Comparison of ENCODE assay signal across 8 mouse cellular contexts in the genomic region with DNA sequence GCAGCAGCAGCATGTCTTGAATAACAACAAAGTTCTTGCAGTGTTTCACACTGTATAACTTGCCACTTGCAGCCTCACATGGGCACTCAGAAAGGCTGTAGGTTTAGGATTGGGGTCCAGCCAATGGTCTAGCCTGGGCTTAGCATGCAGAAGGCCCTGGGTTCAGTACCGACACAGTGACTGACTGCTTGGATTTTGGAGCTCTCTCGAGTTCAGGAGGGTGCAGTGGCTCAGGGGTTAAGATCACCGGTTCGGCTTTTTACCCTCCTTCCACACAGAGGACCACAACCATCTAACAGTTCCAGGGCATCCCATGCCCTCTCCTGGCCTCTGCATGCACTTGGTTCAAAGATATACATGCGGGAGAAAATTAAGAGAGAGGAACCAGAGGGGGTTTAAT. TPM values are rescaled to one million over a fixed set of nuclear protein-coding genes. Genes with fewer than 3 reads are reported as not detected.
DNase-seq lines count a peak whose midpoint lies in the region; ATAC-seq and TF ChIP-seq lines count a peak whose summit lies in the region.

No protein-coding gene starts in this region.

- no peak overlapping the region for H3K27ac ChIP-seq in testis, adult 2 months (ENCODE audit: control insufficient read depth, insufficient read depth, low read depth, low read length)
- H3K27ac ChIP-seq in liver, embryonic 11.5 days (ENCODE audit: low read depth, low read length): peak overlapping the region; percentile 98

- peak overlapping the region; percentile 83; the same call in 1 of the 2 replicates for H3K4me3 ChIP-seq in testis, adult 2 months (ENCODE audit: control insufficient read depth, low read depth, low read length)
- peak overlapping the region; percentile 90 for H3K4me3 ChIP-seq in liver, embryonic 11.5 days (ENCODE audit: low read depth, low read length)

- no peaks in the 10 kb centered on the region for H3K27me3 ChIP-seq in testis, adult 2 months (ENCODE audit: control insufficient read depth, insufficient read depth, low read length)
- no peaks in the 10 kb centered on the region for H3K27me3 ChIP-seq in liver, embryonic 11.5 days (replicated peaks; ENCODE audit: control insufficient read depth, insufficient read depth, low read length)

- no peak for TF ChIP-seq CTCF in testis, adult 2 months (IDR thresholded peaks at IDR 0.05; ENCODE audit: control insufficient read depth, insufficient read depth, insufficient replicate concordance, low read depth, low read length)

- H3K36me3 ChIP-seq in testis, adult 2 months (ENCODE audit: control insufficient read depth, insufficient read depth, low read length): no peaks in the 10 kb centered on the region
- H3K36me3 ChIP-seq in liver, embryonic 11.5 days (ENCODE audit: control insufficient read depth, insufficient read depth, low read length): no peaks in the 10 kb centered on the region

- peaks cover 13% of the 10 kb centered on the region for H3K4me1 ChIP-seq in testis, adult 2 months (ENCODE audit: control insufficient read depth, insufficient read depth, low read length)
- H3K4me1 ChIP-seq in liver, embryonic 11.5 days (replicated peaks; ENCODE audit: control insufficient read depth, insufficient read depth, low read length): peaks cover 11% of the 10 kb centered on the region

- peak overlapping the region; percentile 78 for H3K4me2 ChIP-seq in liver, embryonic 11.5 days

- TF ChIP-seq POLR2A in testis, adult 2 months (IDR thresholded peaks at IDR 0.05; ENCODE audit: control insufficient read depth, low read depth, low read length): no peak

- intact Hi-C loops in left cerebral cortex, postnatal 14 days (cut with DNase I): no loop called here

- H3K9me3 ChIP-seq in liver, embryonic 11.5 days (ENCODE audit: control insufficient read depth, low read length): no peaks in the 10 kb centered on the region

- WGBS in liver, embryonic 11.5 days: 23% methylated on average over 5 of the region's 5 CpGs

- peak; percentile 7 for DNase-seq in adrenal gland, postnatal 14 days
- DNase-seq in adrenal gland, postnatal 4 days (ENCODE audit: low spot score in 2 of 2): no peak
- DNase-seq in testis, postnatal 14 days (ENCODE audit: low spot score): no peak
- DNase-seq in liver, embryonic 11.5 days (ENCODE audit: low spot score): no peak
- DNase-seq in thymus, postnatal 4 days: peak; percentile 49
- no peak for DNase-seq in left cerebral cortex, postnatal 14 days (ENCODE audit: low spot score in 2 of 2)
- DNase-seq in layer of hippocampus, postnatal 10 days (ENCODE audit: low spot score in 2 of 2): no peak

- H3K9ac ChIP-seq in liver, embryonic 11.5 days (ENCODE audit: low read depth, low read length): peak overlapping the region; percentile 98

- no peak for ATAC-seq in liver, embryonic 11.5 days (replicated peaks; ENCODE audit: low FRiP score)

RNA-seq across cellular contexts. Expression of gene Pgls, which starts 1.0 kb away (rescaled TPM):
- 212 and 250 TPM in 2 replicates for total RNA-seq in adrenal gland, postnatal 14 days (2021)
- 100 to 1,000 TPM; 136 to 144 TPM for total RNA-seq in adrenal gland, postnatal 4 days (2021)
- polyA plus RNA-seq in testis, adult 2 months (2012; rRNA removed): 88.4 and 93.6 TPM in 2 replicates
- 200 TPM in 2 replicates for polyA plus RNA-seq in liver, embryonic 11.5 days (2014; fragmentation: Nextera tagmentation; extraction: Ambion mirVana)
- 10 to 100 TPM; 54.4 to 55.4 TPM for total RNA-seq in left cerebral cortex, postnatal 14 days (2021)
- 10 to 100 TPM; 75.1 to 81.0 TPM for total RNA-seq in layer of hippocampus, postnatal 10 days (2021)

RNA-seq across cellular contexts. Expression of gene Fam129c, which starts 6.4 kb away (rescaled TPM):
- 2.6 and 6.2 TPM in 2 replicates for total RNA-seq in adrenal gland, postnatal 14 days (2021)
- 1 to 10 TPM; 3.4 to 4.3 TPM for total RNA-seq in adrenal gland, postnatal 4 days (2021)
- 2.2 and 3.9 TPM in 2 replicates for polyA plus RNA-seq in testis, adult 2 months (2012; rRNA removed)
- 0.88 and 3.8 TPM in 2 replicates for polyA plus RNA-seq in liver, embryonic 11.5 days (2014; fragmentation: Nextera tagmentation; extraction: Ambion mirVana)
- total RNA-seq in left cerebral cortex, postnatal 14 days (2021): 1 to 10 TPM; 3.3 TPM
- total RNA-seq in layer of hippocampus, postnatal 10 days (2021): 1 to 10 TPM; 4.6 to 5.8 TPM

RNA-seq across cellular contexts. Expression of gene Colgalt1, which starts 19.8 kb away (rescaled TPM):
- total RNA-seq in adrenal gland, postnatal 14 days (2021): 60.0 and 62.0 TPM in 2 replicates
- total RNA-seq in adrenal gland, postnatal 4 days (2021): 10 to 100 TPM; 74.6 to 78.2 TPM
- polyA plus RNA-seq in testis, adult 2 months (2012; rRNA removed): 31.0 and 37.4 TPM in 2 replicates
- 45.2 and 45.4 TPM in 2 replicates for polyA plus RNA-seq in liver, embryonic 11.5 days (2014; fragmentation: Nextera tagmentation; extraction: Ambion mirVana)
- 10 to 100 TPM; 59.4 to 64.7 TPM for total RNA-seq in left cerebral cortex, postnatal 14 days (2021)
- 10 to 100 TPM; 65.8 to 77.0 TPM for total RNA-seq in layer of hippocampus, postnatal 10 days (2021)

RNA-seq across cellular contexts. Expression of gene Slc27a1, which starts 22.3 kb away (rescaled TPM):
- 91.6 and 93.6 TPM in 2 replicates for total RNA-seq in adrenal gland, postnatal 14 days (2021)
- total RNA-seq in adrenal gland, postnatal 4 days (2021): 100 to 1,000 TPM; 110 to 111 TPM
- 72.5 and 82.1 TPM in 2 replicates for polyA plus RNA-seq in testis, adult 2 months (2012; rRNA removed)
- polyA plus RNA-seq in liver, embryonic 11.5 days (2014; fragmentation: Nextera tagmentation; extraction: Ambion mirVana): 6.2 and 7.0 TPM in 2 replicates
- total RNA-seq in left cerebral cortex, postnatal 14 days (2021): 10 to 100 TPM; 82.0 to 84.3 TPM
- total RNA-seq in layer of hippocampus, postnatal 10 days (2021): 10 to 100 TPM; 76.8 to 92.7 TPM

RNA-seq across cellular contexts. Expression of gene Nxnl1, which starts 24.6 kb away (rescaled TPM):
- total RNA-seq in adrenal gland, postnatal 14 days (2021): 0.53 and 1.0 TPM in 2 replicates
- total RNA-seq in adrenal gland, postnatal 4 days (2021): under 1 TPM; 0.25 to 0.65 TPM
- polyA plus RNA-seq in testis, adult 2 months (2012; rRNA removed): 0.29 and 0.47 TPM in 2 replicates
- 0.23 and 0.30 TPM in 2 replicates for polyA plus RNA-seq in liver, embryonic 11.5 days (2014; fragmentation: Nextera tagmentation; extraction: Ambion mirVana)
- under 1 TPM in 1 of 2 experiments, not detected in 1; 0.15 TPM for total RNA-seq in left cerebral cortex, postnatal 14 days (2021)
- total RNA-seq in layer of hippocampus, postnatal 10 days (2021): not detected

Comparison
In these comparisons a context has a peak if more than half of its experiments do, and no peak if none do; other contexts are left out.
1. DNase-seq: peak in adrenal gland, postnatal 14 days (single experiment) and thymus, postnatal 4 days (single experiment); none in adrenal gland, postnatal 4 days (0 of 2), testis, postnatal 14 days (single experiment), liver, embryonic 11.5 days (single experiment), left cerebral cortex, postnatal 14 days (0 of 2) and layer of hippocampus, postnatal 10 days (0 of 2).